Mouse (Mus musculus): ENCODE data around the gene Timm29.

DNA sequence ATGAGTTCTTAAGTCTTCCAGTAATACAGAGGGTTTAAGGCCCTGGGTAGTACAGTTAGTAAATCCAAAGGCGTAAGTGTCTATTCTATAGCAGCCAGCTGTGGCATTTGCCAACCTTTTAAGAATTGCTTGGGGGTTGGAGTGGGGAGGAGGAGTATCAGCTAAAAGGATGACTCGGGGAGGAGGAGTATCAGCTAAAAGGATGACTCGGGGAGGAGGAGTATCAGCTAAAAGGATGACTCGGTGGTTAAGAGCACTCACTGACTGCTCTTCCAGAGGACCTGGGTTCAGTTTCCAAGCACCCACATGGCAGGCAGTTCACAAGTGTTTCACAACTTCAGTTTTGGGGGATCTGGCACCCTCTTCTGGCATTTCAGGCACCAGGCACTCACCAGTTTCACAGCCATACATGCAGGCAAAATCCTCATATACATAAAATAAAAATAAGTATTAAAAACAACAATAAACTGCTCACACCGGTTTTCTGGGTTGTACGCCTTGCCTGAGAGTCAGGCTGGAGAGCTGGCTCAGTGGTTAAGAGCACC is 37.3 kb upstream of the Timm29 start:
- TF ChIP-seq CTCF (IDR thresholded peaks at IDR 0.05; ENCODE audit: extremely low read depth, insufficient read length, insufficient replicate concordance, low read depth, low read length) (peak; percentile 9; the same call in 1 of the 2 replicates), POLR2A (IDR thresholded peaks at IDR 0.05; ENCODE audit: low read depth, low read length) (no peak)

Data from small intestine, adult 2 months (tissue).